Mouse (Mus musculus) cortical plate, adult 2 months (tissue): Measurements from ENCODE around the gene Larp4.

Experiments
- CTCF ChIP-seq: fragments of 200-500 bp; IDR thresholded peaks from 2 replicates; pipeline ENCODE4 v1.5.1; 2011; ENCODE audit warnings: mild to moderate bottlenecking, control low read depth, low read length; ENCODE audit not compliant: insufficient read depth; ENCODE audit errors: extremely low read depth
- POLR2A ChIP-seq: fragments of 200-500 bp; IDR thresholded peaks from 2 replicates; pipeline ENCODE4 v1.6.1; 2011; ENCODE audit warnings: mild to moderate bottlenecking, low read length, control low read depth; ENCODE audit not compliant: insufficient read depth; ENCODE audit errors: extremely low read depth

DNA sequence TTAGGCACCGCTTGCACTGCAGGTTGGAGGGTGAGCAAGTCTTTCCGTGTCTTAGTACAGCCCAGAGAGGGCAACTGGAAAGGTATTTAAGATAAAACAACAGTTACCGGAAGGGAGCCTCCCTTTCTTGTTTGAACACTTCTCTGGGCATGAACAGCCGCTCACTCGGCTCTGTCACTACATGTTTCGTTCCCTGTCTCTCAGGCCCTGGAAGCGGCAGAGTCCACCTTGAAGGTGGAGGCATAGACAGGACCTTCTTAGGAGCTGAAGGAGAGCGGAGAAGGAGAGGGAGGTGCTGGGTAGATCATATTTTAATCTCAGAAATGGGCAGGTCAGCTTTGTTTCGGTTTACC, 72.2 kb downstream of the Larp4 start:
- TF ChIP-seq POLR2A (no peak), CTCF (no peak)
